Mouse (Mus musculus): ENCODE measurements around the gene Hist1h4j. TPM values are rescaled to one million over a fixed set of nuclear protein-coding genes. Genes with fewer than 3 reads are reported as not detected.
"Not testable (repeated sequence)": the region's sequence is repeated elsewhere in the genome, so short reads cannot be mapped to it uniquely, and the experiment has no call there.

Gene Hist1h4j
- total RNA-seq, 2 experiments from 2014 or later, result 13.5 to 16.2 TPM

- intact Hi-C loops (cut with DNase I), result not testable (repeated sequence)
Observed at GRCm38 (mm10) chr13:21754294-21755001, 19.6 kb downstream of the Hist1h4j start.

GRCm38 (mm10) chr13:21755707-21756106 is 20.8 kb downstream of the Hist1h4j start:
- intact Hi-C loops (cut with DNase I), result no loop called here
- no peak for DNase-seq (ENCODE audit: extremely low spot score in 1 of 2, low spot score in 2 of 2)

More at GRCm38 (mm10) chr13:21754294-21755001, 19.6 kb downstream of the Hist1h4j start:
- not testable (repeated sequence) for DNase-seq (ENCODE audit: extremely low spot score in 1 of 2, low spot score in 2 of 2)

- intact Hi-C loops (cut with DNase I), result no loop called here
- DNase-seq (ENCODE audit: extremely low spot score in 1 of 2, low spot score in 2 of 2), result peak; percentile 73 to 76
Observed at GRCm38 (mm10) chr13:21778814-21779766, 44.2 kb downstream of the Hist1h4j start.

GRCm38 (mm10) chr13:21779767-21780731 is 45.2 kb downstream of the Hist1h4j start, which contains the start of gene Hist1h1b:
Gene Hist1h1b, minus strand, starts transcription at chr13:21780625.
- intact Hi-C loops (cut with DNase I), result no loop called here
- DNase-seq (ENCODE audit: extremely low spot score in 1 of 2, low spot score in 2 of 2), result peak in 1 of 2 experiments; percentile 51

- DNase-seq (ENCODE audit: extremely low spot score in 1 of 2, low spot score in 2 of 2), result no peak
- intact Hi-C loops (cut with DNase I), result no loop called here
Observed at GRCm38 (mm10) chr13:21781021-21781555, 46.2 kb downstream of the Hist1h4j start.

- intact Hi-C loops (cut with DNase I), result no loop called here
Observed at GRCm38 (mm10) chr13:21781639-21782038, 46.8 kb downstream of the Hist1h4j start.

GRCm38 (mm10) chr13:21782361-21783254 is 47.7 kb downstream of the Hist1h4j start:
- DNase-seq (ENCODE audit: extremely low spot score in 1 of 2, low spot score in 2 of 2); intact Hi-C loops (cut with DNase I): not testable (repeated sequence)

More at GRCm38 (mm10) chr13:21781639-21782038, 46.8 kb downstream of the Hist1h4j start:
- no peak for DNase-seq (ENCODE audit: extremely low spot score in 1 of 2, low spot score in 2 of 2)

GRCm38 (mm10) chr13:21783255-21783617 is 48.4 kb downstream of the Hist1h4j start, which contains the start of gene Hist1h3i:
Gene Hist1h3i, minus strand, starts transcription at chr13:21783370.
- intact Hi-C loops (cut with DNase I), result no loop called here
- DNase-seq (ENCODE audit: extremely low spot score in 1 of 2, low spot score in 2 of 2), result peak; percentile 28 to 81

- no peak for DNase-seq (ENCODE audit: extremely low spot score in 1 of 2, low spot score in 2 of 2)
- intact Hi-C loops (cut with DNase I), result no loop called here
Observed at GRCm38 (mm10) chr13:21783734-21784161, 48.9 kb downstream of the Hist1h4j start.

- no peak for DNase-seq (ENCODE audit: extremely low spot score in 1 of 2, low spot score in 2 of 2)
- intact Hi-C loops (cut with DNase I), result no loop called here
Observed at GRCm38 (mm10) chr13:21784311-21784710, 49.4 kb downstream of the Hist1h4j start.

Small RNA genes within 50 kb of the gene (microRNA-seq; reads per million reads assigned to microRNA genes)
- gene Gm44357, result not detected
- gene Gm44367, result not detected
- not detected for gene Gm44454

Other genes with a start within 250 kb of the Hist1h4j start
- gene AK157302, start 239.8 kb upstream of the Hist1h4j start, total RNA-seq (2021), result 10 to 100 TPM; 16.5 to 17.2 TPM
- 10 to 100 TPM; 56.4 to 59.3 TPM for gene Gm11273, start 233.6 kb upstream of the Hist1h4j start, total RNA-seq (2021)
- gene Zkscan8, start 203.9 kb upstream of the Hist1h4j start, total RNA-seq (2021), result 10 to 100 TPM; 10.6 to 13.6 TPM
- not detected for gene Olfr1366, start 192.3 kb upstream of the Hist1h4j start, total RNA-seq (2021)
- gene Olfr1535, start 175.2 kb upstream of the Hist1h4j start, total RNA-seq (2021), result not detected
- not detected for gene Olfr1364, start 153.3 kb upstream of the Hist1h4j start, total RNA-seq (2021)
- gene Olfr1362, start 121.0 kb upstream of the Hist1h4j start, total RNA-seq (2021), result not detected
- gene Olfr11, start 92.5 kb upstream of the Hist1h4j start, total RNA-seq (2021), result not detected
- gene Olfr1361, start 71.7 kb upstream of the Hist1h4j start, total RNA-seq (2021), result not detected
- gene Olfr1360, start 57.7 kb upstream of the Hist1h4j start, total RNA-seq (2021), result not detected
- gene Olfr1359, start 37.0 kb upstream of the Hist1h4j start, total RNA-seq (2021), result not detected
- 10 to 100 TPM; 41.4 to 52.8 TPM for gene Hist1h2bl, start 18.9 kb upstream of the Hist1h4j start, total RNA-seq (2021)
- gene Hist1h2ai, start 18.6 kb upstream of the Hist1h4j start, total RNA-seq (2021), result 10 to 100 TPM; 68.4 to 76.2 TPM
- 10 to 100 TPM; 69.3 to 80.8 TPM for gene Hist1h3h, start 17.4 kb upstream of the Hist1h4j start, total RNA-seq (2021)
- gene Hist1h2bm, start 13.0 kb upstream of the Hist1h4j start, total RNA-seq (2021), result 10 to 100 TPM; 10.1 to 13.9 TPM
- 100 to 1,000 TPM; 306 to 311 TPM for gene Hist1h4k, start 15.4 kb downstream of the Hist1h4j start, total RNA-seq (2021)
- 10 to 100 TPM; 23.0 to 24.1 TPM for gene Hist1h2ak, start 18.8 kb downstream of the Hist1h4j start, total RNA-seq (2021)
- gene Hist1h2bn, start 19.1 kb downstream of the Hist1h4j start, total RNA-seq (2021), result 10 to 100 TPM; 23.0 to 25.1 TPM
- 10 to 100 TPM; 19.5 to 20.4 TPM for gene Hist1h1b, start 45.6 kb downstream of the Hist1h4j start, total RNA-seq (2021)
- 10 to 100 TPM; 53.5 to 57.3 TPM for gene Hist1h3i, start 48.3 kb downstream of the Hist1h4j start, total RNA-seq (2021)
- gene Hist1h2an, start 52.2 kb downstream of the Hist1h4j start, total RNA-seq (2021), result 1 to 10 TPM; 5.2 to 6.1 TPM
- gene Hist1h2bp, start 52.4 kb downstream of the Hist1h4j start, total RNA-seq (2021), result 10 to 100 TPM; 16.5 to 17.0 TPM
- 10 to 100 TPM; 48.3 to 50.2 TPM for gene Hist1h2bq, start 75.1 kb downstream of the Hist1h4j start, total RNA-seq (2021)
- not detected for gene Hist1h2ao, start 75.4 kb downstream of the Hist1h4j start, total RNA-seq (2021)
- gene Hist1h4m, start 76.7 kb downstream of the Hist1h4j start, total RNA-seq (2021), result 100 to 1,000 TPM; 180 to 194 TPM
- 10 to 100 TPM; 21.2 to 27.5 TPM for gene Hist1h4n, start 97.1 kb downstream of the Hist1h4j start, total RNA-seq (2021)
- gene Hist1h2ap, start 98.4 kb downstream of the Hist1h4j start, total RNA-seq (2021), result 10 to 100 TPM; 66.4 to 75.9 TPM
- 10 to 100 TPM; 47.5 to 49.6 TPM for gene Hist1h2br, start 98.7 kb downstream of the Hist1h4j start, total RNA-seq (2021)
- gene Zfp184, start 210.0 kb downstream of the Hist1h4j start, total RNA-seq (2021), result 1 to 10 TPM; 3.9 to 5.1 TPM
- gene Pom121l2, start 246.1 kb downstream of the Hist1h4j start, total RNA-seq (2021), result not detected

Data from left cerebral cortex, postnatal 10 days (tissue).